24 mouse cellular contexts compared by ENCODE assay signal in genomic region chr6:143368646-143369045, GRCm38 (mm10).
DNase-seq lines count a peak whose midpoint lies in the region; ATAC-seq and TF ChIP-seq lines count a peak whose summit lies in the region.
"Had no signal": no experiment of that assay in that cellular context is flagged by ENCODE, and none has a peak within 500 bp of the region (broad histone marks: within the 10 kb centered on the region; RNA-seq: fewer than 3 reads in every experiment).

No protein-coding gene starts in this region.

- TF ChIP-seq CTCF in lung, embryonic 14.5 days (IDR thresholded peaks at IDR 0.05; ENCODE audit: low read depth), result no peak
- no peak for TF ChIP-seq CTCF in lung, postnatal 0 days (IDR thresholded peaks at IDR 0.05)
- TF ChIP-seq CTCF in lung, adult 2 months (IDR thresholded peaks at IDR 0.05; ENCODE audit: insufficient read depth, low read length), result no peak

- H3K27ac ChIP-seq in embryonic facial prominence, embryonic 14.5 days (replicated peaks; ENCODE audit: low read depth, low read length), result no peak overlapping the region
- H3K27ac ChIP-seq in embryonic facial prominence, embryonic 10.5 days (replicated peaks), result no peak overlapping the region
- no peak overlapping the region for H3K27ac ChIP-seq in lung, embryonic 14.5 days (ENCODE audit: low read depth)
- H3K27ac ChIP-seq in lung, postnatal 0 days (ENCODE audit: low read length), result no peak overlapping the region
- H3K27ac ChIP-seq: embryonic facial prominence, embryonic 12.5 days; forebrain, embryonic 12.5 days; forebrain, embryonic 15.5 days; hindbrain, embryonic 14.5 days; hindbrain, postnatal 0 days had no signal

- H3K27me3 ChIP-seq in embryonic facial prominence, embryonic 14.5 days (replicated peaks; ENCODE audit: control insufficient read depth, insufficient read depth, low read length), result no peaks in the 10 kb centered on the region
- H3K27me3 ChIP-seq in embryonic facial prominence, embryonic 10.5 days (replicated peaks; ENCODE audit: low read depth, poor library complexity, severe bottlenecking), result no peaks in the 10 kb centered on the region
- H3K27me3 ChIP-seq in lung, embryonic 14.5 days (ENCODE audit: insufficient read depth, low read length), result no peaks in the 10 kb centered on the region
- no peaks in the 10 kb centered on the region for H3K27me3 ChIP-seq in lung, postnatal 0 days (replicated peaks; ENCODE audit: insufficient read depth, low read length)
- H3K27me3 ChIP-seq: embryonic facial prominence, embryonic 12.5 days; forebrain, embryonic 12.5 days; forebrain, embryonic 15.5 days; heart, embryonic 13.5 days had no signal

- 0 out of 2 replicates have a peak, but pooled peaks cover 5% of the 10 kb centered on the region for H3K9me3 ChIP-seq in embryonic facial prominence, embryonic 14.5 days (ENCODE audit: control insufficient read depth, low read length)
- H3K9me3 ChIP-seq in embryonic facial prominence, embryonic 10.5 days, result no peaks in the 10 kb centered on the region
- H3K9me3 ChIP-seq in lung, embryonic 14.5 days (ENCODE audit: low read depth, low read length), result no peaks in the 10 kb centered on the region
- no peaks in the 10 kb centered on the region for H3K9me3 ChIP-seq in lung, postnatal 0 days (ENCODE audit: low read length)
- H3K9me3 ChIP-seq: embryonic facial prominence, embryonic 12.5 days; forebrain, embryonic 12.5 days; forebrain, embryonic 15.5 days; heart, embryonic 13.5 days had no signal

- no peaks in the 10 kb centered on the region for H3K4me1 ChIP-seq in embryonic facial prominence, embryonic 14.5 days (ENCODE audit: control insufficient read depth, insufficient read depth, low read length)
- H3K4me1 ChIP-seq in embryonic facial prominence, embryonic 10.5 days, result peaks cover 25% of the 10 kb centered on the region
- H3K4me1 ChIP-seq in lung, embryonic 14.5 days (ENCODE audit: insufficient read depth), result peaks cover 12% of the 10 kb centered on the region
- H3K4me1 ChIP-seq in lung, postnatal 0 days (ENCODE audit: insufficient read depth, low read depth, low read length), result peaks cover 5% of the 10 kb centered on the region; the same call in 1 of the 2 replicates
- H3K4me1 ChIP-seq in lung, adult 2 months (ENCODE audit: control insufficient read depth, insufficient read depth, low read length), result no peaks in the 10 kb centered on the region

- no peak overlapping the region for H3K9ac ChIP-seq in embryonic facial prominence, embryonic 14.5 days (ENCODE audit: low read depth, low read length)
- no peak overlapping the region for H3K9ac ChIP-seq in lung, embryonic 14.5 days
- no peak overlapping the region for H3K9ac ChIP-seq in lung, postnatal 0 days (replicated peaks; ENCODE audit: low read depth)
- H3K9ac ChIP-seq: embryonic facial prominence, embryonic 12.5 days; forebrain, embryonic 12.5 days; forebrain, embryonic 15.5 days; hindbrain, embryonic 14.5 days had no signal

- H3K36me3 ChIP-seq in embryonic facial prominence, embryonic 14.5 days (ENCODE audit: control insufficient read depth, insufficient read depth, low read length), result no peaks in the 10 kb centered on the region
- H3K36me3 ChIP-seq in embryonic facial prominence, embryonic 10.5 days (replicated peaks), result no peaks in the 10 kb centered on the region
- no peaks in the 10 kb centered on the region for H3K36me3 ChIP-seq in lung, embryonic 14.5 days (ENCODE audit: insufficient read depth)
- H3K36me3 ChIP-seq in lung, postnatal 0 days (ENCODE audit: insufficient read depth, low read length), result no peaks in the 10 kb centered on the region
- H3K36me3 ChIP-seq: embryonic facial prominence, embryonic 12.5 days; forebrain, embryonic 12.5 days; forebrain, embryonic 15.5 days; heart, embryonic 13.5 days had no signal

- TF ChIP-seq EP300 in lung, postnatal 0 days (IDR thresholded peaks at IDR 0.05), result no peak

- DNase-seq in embryonic facial prominence, embryonic 14.5 days (ENCODE audit: low spot score), result peak; percentile 33
- no peak for DNase-seq in embryonic facial prominence, embryonic 10.5 days (ENCODE audit: low spot score)
- peak; percentile 51 for DNase-seq in lung, embryonic 14.5 days
- DNase-seq in lung, postnatal 14 days, result no peak
- peak; percentile 6 for DNase-seq in lung, postnatal 0 days (ENCODE audit: low spot score)
- DNase-seq in lung, adult 2 months, result no peak
- DNase-seq in telencephalon, adult 2 months (ENCODE audit: low read depth, low spot score), result peak; percentile 45
- no peak for DNase-seq in layer of hippocampus, postnatal 25 days (ENCODE audit: extremely low spot score in 1 of 2, low spot score in 1 of 2)
- DNase-seq: adrenal gland, adult 8-10 months; adrenal gland, postnatal 25 days; cerebellum, adult 18-20 months; cerebellum, adult 9-10 months; cerebellum, postnatal 14 days; gastrocnemius, postnatal 25 days; heart, postnatal 14 days; heart, postnatal 4 days had no signal

- no peak for ATAC-seq in embryonic facial prominence, embryonic 14.5 days (ENCODE audit: low read depth)
- peak; percentile 46; the same call in 1 of the 2 replicates for ATAC-seq in lung, embryonic 14.5 days (ENCODE audit: insufficient read depth)
- no peak for ATAC-seq in lung, postnatal 0 days
- ATAC-seq: activated CD4-positive, CD25-positive, alpha-beta regulatory T cell, adult 4 months; forebrain, embryonic 15.5 days had no signal

- no peak overlapping the region for H3K4me3 ChIP-seq in embryonic facial prominence, embryonic 14.5 days (ENCODE audit: low read depth, low read length)
- H3K4me3 ChIP-seq in embryonic facial prominence, embryonic 10.5 days, result no peak overlapping the region
- no peak overlapping the region for H3K4me3 ChIP-seq in lung, embryonic 14.5 days (ENCODE audit: low read depth, low read length)
- no peak overlapping the region for H3K4me3 ChIP-seq in lung, postnatal 0 days (ENCODE audit: low read depth, low read length)
- no peak overlapping the region for H3K4me3 ChIP-seq in lung, adult 2 months (replicated peaks; ENCODE audit: extremely low read depth, low read depth, low read length)
- H3K4me3 ChIP-seq: embryonic facial prominence, embryonic 12.5 days; erythroblast, embryonic 14.5 days; forebrain, embryonic 12.5 days; forebrain, embryonic 15.5 days; heart, embryonic 13.5 days had no signal

- no peak overlapping the region for H3K4me2 ChIP-seq in embryonic facial prominence, embryonic 14.5 days (ENCODE audit: low read depth, low read length)
- no peak overlapping the region for H3K4me2 ChIP-seq in lung, embryonic 14.5 days
- no peak overlapping the region for H3K4me2 ChIP-seq in lung, postnatal 0 days (replicated peaks; ENCODE audit: low read depth, low read length)
- H3K4me2 ChIP-seq: embryonic facial prominence, embryonic 12.5 days; forebrain, embryonic 12.5 days; forebrain, embryonic 15.5 days; hindbrain, embryonic 14.5 days had no signal

- TF ChIP-seq POLR2A in lung, adult 2 months (IDR thresholded peaks at IDR 0.05; ENCODE audit: borderline replicate concordance, extremely low read depth, low read depth, low read length), result no peak

- WGBS in embryonic facial prominence, embryonic 14.5 days, result 57% methylated on average over 8 of the region's 8 CpGs
- WGBS in embryonic facial prominence, embryonic 10.5 days, result 71% methylated on average over 8 of the region's 8 CpGs
- WGBS in lung, embryonic 14.5 days, result 40% methylated on average over 8 of the region's 8 CpGs
- WGBS in lung, postnatal 0 days, result 47% methylated on average over 8 of the region's 8 CpGs
- 57% methylated on average over 8 of the region's 8 CpGs for WGBS in lung, adult 2 months

Comparison
In these comparisons a context has a peak if more than half of its experiments do, and no peak if none do; other contexts are left out.
1. DNase-seq: peak in embryonic facial prominence, embryonic 14.5 days (single experiment), lung, embryonic 14.5 days (single experiment), lung, postnatal 0 days (single experiment) and telencephalon, adult 2 months (single experiment); none in embryonic facial prominence, embryonic 10.5 days (single experiment), lung, postnatal 14 days (single experiment), lung, adult 2 months (single experiment) and layer of hippocampus, postnatal 25 days (0 of 2).